Mouse (Mus musculus) thymus, postnatal 14 days (tissue): ENCODE data around the gene Zfp827.
A peak's percentile ranks its signal among the peaks of the same experiment; 100 is the strongest.

Experiments used
- DNase-seq: peaks from one replicate; pipeline ENCODE4 v3.0.0; 2021

The Zfp827 gene

DNA sequence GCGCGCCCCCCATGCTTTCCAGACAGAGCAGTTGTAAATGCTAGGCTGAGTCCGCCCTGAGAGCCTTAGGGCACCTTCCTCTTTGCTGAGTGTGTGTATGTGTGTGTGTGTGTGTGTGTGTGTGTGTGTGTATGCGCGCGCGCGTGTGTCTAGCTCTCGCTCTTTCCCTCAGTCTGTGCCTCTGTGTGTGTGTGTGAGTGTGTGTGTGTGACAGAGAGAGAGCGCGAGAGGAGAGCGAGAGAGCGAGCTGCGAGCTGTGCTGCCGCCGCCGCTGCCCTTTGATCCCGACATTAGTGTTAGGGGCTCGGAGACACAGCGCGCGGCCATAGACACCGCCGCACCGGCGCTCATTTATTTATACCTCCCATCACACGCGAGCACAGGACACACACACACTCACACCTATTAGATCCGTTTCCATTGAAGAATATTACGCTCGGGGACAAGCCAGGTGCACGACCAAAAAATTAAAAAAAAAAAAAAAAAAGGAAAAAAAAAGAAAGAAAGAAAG, at the start of gene Zfp827:
TSS of gene Zfp827 (plus strand) at position 461 of the 511 bp plus-strand sequence.
- peak; percentile 87 for DNase-seq

DNA sequence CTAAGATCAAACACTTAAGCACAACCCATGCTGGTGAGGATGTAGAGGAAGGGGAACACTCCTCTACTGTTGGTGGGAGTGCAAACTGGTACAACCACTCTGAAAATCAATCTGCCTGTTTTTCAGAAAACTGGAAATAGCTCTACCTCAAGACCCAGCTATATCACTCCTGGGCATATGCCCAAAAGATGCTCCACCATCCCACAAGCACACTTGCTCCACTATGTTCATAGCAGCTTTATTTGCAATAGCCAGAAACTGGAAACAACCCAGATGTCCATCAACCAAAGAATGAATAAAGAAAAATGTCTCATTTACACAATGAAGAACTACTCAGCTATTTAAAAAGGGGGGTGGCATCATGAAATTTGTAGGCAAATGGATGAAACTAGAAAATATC, 23.9 kb upstream of the Zfp827 start:
- no peak for DNase-seq

DNA sequence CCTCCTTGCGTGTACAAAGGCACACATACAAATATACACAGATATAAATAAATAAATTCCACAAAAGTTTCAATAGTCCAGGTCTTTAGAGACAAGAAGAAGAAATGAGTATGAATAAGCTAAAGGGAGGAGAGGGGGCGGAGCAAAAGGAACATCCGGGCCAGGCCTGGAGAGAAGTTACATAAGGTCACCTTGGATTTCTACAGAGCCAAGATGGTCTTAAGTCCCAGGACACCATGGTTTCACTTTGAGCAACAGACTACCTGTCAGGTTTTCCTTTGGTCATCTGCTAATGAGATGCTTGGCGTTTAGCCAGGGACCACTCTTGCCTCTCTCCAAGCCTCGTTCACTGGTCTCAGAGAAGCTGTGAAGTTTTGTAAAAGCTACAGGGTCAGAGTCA, 13.2 kb upstream of the Zfp827 start:
- DNase-seq: no peak

GRCm38 (mm10) chr8:79016076-79016475, 12.2 kb upstream of the Zfp827 start:
- DNase-seq: no peak

DNA sequence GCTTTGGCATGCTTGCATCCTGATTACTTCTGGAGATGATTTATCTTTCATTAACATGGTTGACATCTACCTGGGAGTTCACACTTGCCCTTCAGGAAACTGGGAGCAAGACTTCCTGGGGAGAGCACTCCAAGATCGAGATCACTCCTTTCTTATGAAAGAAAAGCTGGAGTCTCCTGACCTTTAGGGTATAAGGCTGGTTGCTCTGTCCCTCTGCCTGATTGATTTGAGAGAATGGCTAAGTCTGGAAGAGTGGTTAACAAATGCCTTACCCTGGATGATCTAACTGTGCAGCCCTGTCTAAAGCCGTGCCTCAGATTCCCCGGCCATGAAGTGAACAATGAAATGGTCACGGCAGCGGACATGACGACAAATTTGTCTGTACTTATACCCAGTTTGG, 11.7 kb upstream of the Zfp827 start:
- DNase-seq: no peak

DNA sequence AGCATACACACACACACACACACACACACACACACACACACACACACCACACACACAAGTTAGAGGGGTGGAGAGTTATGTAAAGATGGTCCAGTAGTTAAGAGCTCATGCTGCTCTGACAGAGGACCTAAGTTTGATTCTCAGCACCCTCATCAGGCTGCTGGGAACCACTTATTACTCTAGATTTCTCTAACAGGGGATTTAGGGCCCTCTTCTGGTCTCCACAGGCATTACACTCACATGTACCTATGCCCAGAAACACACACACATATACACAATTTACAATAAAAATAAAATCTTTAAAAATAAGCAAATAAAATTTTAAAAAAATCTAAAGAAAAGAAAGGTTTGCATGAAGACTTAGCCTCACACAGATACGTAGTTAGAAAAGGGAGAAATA, 4.3 kb upstream of the Zfp827 start:
- DNase-seq: no peak

- DNase-seq: no peak
These were observed 918 bp upstream of the Zfp827 start for GRCm38 (mm10) chr8:79027319-79027718.

DNA sequence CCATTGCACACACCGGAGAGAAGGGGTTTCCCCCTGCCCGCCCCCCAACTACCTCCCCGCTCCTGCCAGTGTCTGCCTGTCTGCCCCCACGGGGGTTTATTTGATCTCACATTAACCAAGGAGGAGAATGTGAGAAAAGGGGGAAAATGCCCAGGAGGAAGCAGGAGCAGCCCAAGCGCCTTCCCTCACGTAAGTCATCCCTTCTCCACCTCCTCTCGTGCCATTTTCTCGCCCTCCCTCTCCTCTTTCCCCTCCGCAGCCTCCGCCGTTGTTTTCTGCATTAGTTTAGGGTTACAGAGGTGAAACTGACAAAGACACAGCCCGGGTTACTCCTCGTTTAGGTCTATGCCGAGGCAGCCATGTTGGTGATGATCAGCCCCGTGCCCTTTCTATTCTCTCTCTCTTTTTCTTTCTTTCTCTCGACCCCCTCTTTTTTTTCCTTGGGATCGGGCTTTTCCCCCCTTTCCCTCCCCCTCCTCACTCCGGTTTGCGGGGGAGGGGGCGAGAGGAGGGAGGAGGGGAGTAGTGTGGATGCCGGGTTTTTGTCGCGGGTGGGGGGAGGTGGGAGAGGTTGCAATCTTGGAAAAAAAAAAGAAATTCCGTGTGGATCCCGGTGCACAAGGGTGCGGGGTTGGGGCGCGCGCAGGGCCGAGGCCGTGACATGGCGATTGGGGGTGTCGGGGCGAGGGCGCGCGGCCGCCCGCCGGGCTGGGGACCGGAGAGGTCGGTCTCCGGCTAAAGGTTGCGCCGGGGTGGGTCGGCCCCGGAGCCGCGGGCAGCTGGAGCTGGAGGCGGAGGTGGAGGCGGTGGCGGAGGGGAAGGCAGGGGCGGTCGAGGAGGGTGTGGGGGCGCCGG, 531 bp downstream of the Zfp827 start:
- peak; percentile 65 for DNase-seq

DNA sequence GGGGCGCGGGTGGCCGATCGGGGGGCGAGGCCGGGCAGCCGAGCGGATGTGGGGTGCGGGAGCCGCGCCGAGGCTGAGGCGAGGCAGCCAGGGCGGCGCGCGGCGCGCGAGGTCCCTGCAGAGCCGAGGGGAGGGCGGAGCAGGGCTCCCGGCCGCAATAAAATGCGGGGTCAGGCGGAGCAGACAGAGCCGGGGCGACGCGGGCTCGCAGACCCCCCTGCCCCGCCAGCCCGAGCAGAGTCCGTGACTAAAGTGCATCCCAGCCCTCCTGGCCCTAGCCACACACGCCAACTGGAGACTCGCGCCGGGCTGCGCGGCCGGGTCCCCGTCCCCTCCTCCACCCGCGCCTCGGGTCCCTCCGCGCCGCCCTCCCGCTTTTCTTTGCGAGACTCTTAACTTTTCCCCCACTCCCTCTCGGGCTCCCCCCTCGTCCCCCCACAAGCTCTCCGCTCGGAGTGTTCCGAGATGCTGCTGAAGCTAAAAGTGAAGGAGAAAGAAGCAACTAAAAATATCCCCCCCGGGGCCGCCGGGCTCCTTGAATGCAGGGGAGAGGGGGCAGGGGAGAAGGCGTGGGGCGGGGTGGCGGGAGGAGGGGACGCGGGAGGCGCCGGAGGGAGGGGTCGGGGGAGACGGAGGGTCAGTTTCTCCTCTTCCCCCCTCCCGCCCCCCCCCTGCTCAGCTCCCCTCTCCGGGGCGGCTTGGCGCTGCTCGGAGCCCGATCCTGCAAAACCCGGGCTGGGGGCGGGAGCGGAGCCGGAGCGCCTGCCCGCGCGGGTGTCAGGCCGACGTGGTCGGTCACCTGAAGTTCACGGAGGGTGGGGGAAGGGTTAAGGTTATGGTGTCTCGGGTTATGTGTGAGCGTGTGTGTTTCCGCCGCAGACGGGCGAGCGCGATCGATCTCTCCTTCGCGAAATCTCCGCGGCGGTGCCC, 1.4 kb downstream of the Zfp827 start:
- DNase-seq: peak; percentile 80

DNA sequence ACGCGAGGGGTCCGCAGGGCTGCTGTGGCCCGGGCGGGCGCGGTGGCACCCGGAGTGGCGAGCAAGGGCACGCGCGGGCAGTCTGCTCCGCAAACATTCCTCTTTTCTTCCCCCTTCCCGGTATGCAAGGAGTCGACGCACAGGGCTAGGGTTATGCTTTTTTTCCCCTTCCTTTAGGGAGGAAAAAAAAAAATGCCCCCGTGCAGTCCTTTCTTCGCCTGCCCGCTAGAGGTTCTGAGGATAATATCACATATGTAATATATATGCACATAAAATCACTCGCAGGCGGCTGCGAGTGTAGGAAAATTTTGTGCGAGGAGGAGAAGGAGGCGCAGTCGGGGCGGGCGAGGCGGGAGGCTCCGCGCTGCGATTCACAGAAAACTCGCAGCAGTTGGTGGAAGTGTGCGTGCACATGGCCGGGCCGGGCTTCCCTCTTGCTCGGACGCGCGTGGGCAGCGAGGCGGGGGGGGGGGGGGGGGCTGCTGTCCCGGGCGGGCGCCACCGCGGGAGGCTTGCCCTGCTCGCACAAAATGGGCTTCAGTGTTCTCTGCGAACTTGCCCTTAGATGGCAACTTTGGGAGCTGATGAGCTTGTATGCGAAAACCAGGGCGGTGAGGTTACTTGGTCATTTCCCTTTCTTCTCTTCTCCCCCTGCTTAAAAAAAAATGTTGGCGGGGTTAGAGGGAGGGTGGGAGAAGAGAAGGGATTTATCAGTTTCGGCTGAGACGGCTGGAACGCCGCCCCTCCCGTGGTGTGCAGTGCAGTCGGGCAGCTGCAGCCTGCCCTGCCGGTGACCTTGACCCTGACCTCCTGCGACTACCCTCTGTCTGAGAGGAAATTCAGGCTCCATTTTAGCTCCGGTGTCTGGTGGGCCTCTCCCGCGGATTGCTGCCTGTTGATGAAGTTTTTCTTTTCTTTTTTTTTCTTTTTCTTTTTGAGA, 2.4 kb downstream of the Zfp827 start:
- DNase-seq: peak; percentile 47

- DNase-seq: no peak
These were observed 9.3 kb downstream of the Zfp827 start for GRCm38 (mm10) chr8:79037532-79037931.

GRCm38 (mm10) chr8:79037991-79038390, 9.8 kb downstream of the Zfp827 start:
- no peak for DNase-seq

DNA sequence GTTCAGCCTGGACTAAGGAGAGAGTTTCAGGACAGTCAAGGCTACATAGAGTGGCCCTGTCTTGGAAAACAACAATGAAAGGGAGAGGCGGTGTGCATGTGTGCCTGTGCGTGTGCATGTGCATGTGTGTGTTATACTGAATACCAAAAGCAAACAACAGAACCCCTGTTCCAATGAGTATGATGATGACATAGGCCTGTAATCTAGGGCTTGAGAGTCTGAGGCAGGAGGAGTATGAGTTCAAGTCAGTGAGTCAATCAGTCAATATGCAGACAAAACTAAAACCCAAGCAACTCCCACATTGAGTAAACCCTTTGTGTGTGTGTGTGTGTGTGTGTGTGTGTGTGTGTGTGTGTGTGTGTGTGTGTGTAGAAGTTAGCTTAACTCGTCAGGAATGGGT, 13.2 kb downstream of the Zfp827 start:
- no peak for DNase-seq

DNA sequence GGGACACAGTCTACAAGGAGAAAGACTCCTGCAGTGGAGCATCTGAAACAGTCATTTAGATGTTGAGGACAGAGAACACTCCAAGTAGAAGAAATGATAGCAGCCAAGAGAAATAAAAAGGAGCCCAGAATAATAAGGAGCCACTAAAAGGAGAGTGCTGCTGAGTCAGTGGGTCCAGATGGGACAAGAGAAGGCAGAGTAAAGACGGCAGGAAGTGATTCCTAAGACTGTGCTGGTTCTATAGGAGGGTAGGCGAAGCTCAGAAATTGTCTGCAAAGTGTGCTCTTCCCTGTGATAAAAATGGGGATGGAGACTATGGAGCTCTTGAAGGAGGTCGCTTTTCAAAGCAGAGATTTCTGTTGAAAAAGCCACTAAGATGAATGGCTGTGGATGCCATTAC, 14.0 kb downstream of the Zfp827 start:
- no peak for DNase-seq

GRCm38 (mm10) chr8:79044673-79045072, 16.4 kb downstream of the Zfp827 start:
- no peak for DNase-seq

- no peak for DNase-seq
These were observed 18.4 kb downstream of the Zfp827 start for GRCm38 (mm10) chr8:79046659-79047058.

DNA sequence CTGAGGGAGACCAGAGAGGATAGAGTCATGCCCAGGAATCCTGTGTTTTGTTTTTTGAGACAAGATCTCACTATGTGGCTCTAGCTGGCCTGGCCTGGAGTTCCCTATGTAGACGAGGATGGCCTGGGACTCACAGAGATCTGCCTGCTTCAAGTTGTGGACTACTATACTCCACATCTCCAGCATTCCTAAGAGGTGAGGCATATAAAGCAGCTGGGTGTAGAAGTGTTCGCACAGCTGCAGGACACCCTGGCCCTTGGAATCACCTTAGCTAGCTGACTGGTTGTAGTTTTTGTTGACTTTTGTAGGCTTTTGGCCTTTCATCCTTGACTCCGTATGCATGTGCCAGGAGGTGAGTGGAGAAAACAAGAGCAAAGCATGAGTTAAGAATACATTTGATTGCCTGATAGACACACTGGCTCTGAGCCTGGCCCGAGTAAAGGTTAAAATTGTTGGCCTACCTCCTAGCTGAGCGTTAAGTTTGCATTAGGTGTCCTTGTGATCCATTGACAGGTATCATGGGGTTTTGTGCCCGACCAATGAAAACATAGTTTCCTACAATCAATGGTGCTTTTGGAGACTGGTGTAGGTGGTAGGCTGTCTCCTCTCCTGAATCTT, 20.3 kb downstream of the Zfp827 start:
- no peak for DNase-seq

GRCm38 (mm10) chr8:79054222-79054621, 26.0 kb downstream of the Zfp827 start:
- DNase-seq: no peak

- DNase-seq: no peak
These were observed 28.9 kb downstream of the Zfp827 start for GRCm38 (mm10) chr8:79057179-79057578.

DNA sequence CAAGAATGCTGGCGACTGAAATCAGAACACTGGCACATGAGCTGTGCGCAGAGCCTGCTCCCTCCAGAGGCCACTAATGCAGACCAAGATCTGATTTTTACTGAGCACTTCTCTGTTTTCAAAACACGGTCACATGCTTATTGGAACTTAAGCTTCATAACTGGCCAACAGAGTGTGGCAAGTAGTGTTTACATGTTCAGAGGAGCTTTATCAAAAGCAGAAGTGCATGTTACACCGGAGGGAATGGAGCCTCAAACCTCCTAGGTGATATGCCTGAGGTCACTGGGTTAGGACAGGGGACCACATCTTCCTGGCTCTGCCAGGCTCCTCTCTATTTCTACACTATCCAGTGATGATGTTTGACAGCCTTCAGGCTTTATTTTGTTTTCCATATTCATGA, 31.1 kb downstream of the Zfp827 start:
- DNase-seq: no peak

- DNase-seq: peak; percentile 35
These were observed 31.9 kb downstream of the Zfp827 start for GRCm38 (mm10) chr8:79060013-79060609.

- DNase-seq: no peak
These were observed 37.7 kb downstream of the Zfp827 start for GRCm38 (mm10) chr8:79065924-79066323.
